Mouse (Mus musculus) stomach, adult 2 months (tissue): ENCODE results near the gene Cdyl. TPM values are rescaled to one million over a fixed set of nuclear protein-coding genes. Genes with fewer than 3 reads are reported as not detected.

Source experiments
- polyA plus RNA-seq: library from polyadenylated mRNA; depleted of rRNA; stranded (reverse); fragments of >200 nt; gene quantifications from 2 replicates; pipeline ENCODE4 v1.2.3, GENCODE M21; 2012; rRNA removed

Gene Cdyl
- polyA plus RNA-seq: 1.4 and 1.8 TPM in 2 replicates

DNA sequence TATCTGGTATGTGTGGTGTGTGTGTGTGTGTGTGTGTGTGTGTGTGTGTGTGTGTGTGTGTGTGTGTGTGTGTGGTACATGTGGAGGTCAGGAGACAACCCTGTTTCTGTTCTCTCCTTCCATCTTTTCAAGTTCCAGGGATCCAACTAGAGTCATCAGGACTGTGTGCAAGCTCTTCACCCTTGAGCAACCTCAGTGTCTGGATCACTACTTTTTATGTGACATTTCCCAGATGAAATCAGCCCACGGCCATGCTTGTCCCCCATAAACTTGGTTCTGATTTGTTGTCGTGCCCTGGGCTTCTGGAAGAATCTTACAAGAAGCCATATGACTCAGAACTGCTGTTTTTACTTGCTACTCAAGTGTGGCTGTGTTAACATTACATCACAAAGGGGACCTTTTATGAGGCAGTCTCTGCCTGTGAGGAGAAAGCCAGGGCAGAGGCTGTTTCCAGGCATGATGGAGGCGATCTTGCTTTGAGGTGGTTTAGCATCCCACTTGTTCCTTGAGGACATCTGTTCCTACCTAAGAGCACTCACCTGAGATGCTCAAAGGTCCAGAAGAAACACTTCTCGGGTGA is at the start of gene Cdyl:
Gene Cdyl, plus strand, starts transcription at position 428 of the 580 bp plus-strand sequence.

GRCm38 (mm10) chr13:35905879-35906481 is 246.3 kb downstream of the Cdyl start, which contains the start of gene Rpp40:
Rpp40 (minus strand) TSS chr13:35906359.

Other genes with a start within 250 kb of the Cdyl start
- gene Rpp40, start 246.5 kb downstream of the Cdyl start, polyA plus RNA-seq: 0.65 and 0.85 TPM in 2 replicates